Mouse (Mus musculus) heart, adult 11 months (tissue): Measurements from ENCODE around the gene Twf2.
A peak's percentile ranks its signal among the peaks of the same experiment; 100 is the strongest.

Experiments
- DNase-seq: peaks from one replicate; pipeline ENCODE4 v3.0.0; 2022

The Twf2 gene

DNA sequence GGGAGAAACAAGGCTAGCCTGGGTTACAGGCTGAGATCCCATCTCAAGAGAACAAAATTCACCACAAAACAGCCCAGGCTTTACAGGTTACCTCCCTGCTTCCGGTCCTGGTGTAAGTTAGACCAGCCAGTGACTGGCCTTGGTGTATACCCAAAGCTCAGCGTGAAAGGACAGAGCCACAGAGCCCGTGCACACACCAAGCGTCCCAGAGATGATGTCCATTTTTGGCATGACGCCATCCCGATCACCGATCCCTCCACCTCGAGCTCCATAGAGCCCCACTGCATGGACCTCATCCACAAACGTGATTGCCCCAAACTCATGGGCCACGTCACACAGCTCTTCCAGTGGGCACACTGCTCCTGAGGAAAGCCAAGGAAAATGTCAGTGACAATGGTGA lies 35.0 kb downstream of the Twf2 start:
- no peak for DNase-seq

DNA sequence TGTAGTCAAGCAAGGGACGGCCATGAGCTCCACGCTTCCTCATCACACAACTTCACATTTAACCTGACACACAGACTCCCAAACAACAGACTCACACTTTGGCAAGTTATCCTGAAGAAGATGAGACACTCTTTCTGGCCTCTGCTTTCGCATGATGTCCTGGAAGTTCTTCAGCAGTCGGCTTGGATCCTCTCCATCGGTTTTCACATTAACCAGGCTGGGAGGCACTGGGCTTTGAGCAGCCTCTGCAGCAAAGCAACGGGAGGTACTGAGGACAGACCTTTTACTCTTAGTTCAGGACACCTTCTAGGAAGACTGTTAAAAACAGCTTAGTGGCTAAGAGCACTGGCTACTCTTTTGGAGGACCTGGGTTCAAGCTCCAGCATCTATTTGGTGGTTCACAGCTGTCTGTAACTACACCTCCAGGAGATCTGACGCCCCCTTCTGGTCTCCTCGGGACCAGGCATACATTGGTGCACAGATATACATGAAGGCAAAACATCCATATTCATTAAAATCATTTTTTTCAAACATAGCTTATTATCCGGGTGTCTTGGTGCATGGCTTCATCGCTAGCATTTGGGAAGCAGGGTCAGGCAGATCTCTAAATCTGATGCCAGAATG lies 38.7 kb downstream of the Twf2 start:
- no peak for DNase-seq

DNA sequence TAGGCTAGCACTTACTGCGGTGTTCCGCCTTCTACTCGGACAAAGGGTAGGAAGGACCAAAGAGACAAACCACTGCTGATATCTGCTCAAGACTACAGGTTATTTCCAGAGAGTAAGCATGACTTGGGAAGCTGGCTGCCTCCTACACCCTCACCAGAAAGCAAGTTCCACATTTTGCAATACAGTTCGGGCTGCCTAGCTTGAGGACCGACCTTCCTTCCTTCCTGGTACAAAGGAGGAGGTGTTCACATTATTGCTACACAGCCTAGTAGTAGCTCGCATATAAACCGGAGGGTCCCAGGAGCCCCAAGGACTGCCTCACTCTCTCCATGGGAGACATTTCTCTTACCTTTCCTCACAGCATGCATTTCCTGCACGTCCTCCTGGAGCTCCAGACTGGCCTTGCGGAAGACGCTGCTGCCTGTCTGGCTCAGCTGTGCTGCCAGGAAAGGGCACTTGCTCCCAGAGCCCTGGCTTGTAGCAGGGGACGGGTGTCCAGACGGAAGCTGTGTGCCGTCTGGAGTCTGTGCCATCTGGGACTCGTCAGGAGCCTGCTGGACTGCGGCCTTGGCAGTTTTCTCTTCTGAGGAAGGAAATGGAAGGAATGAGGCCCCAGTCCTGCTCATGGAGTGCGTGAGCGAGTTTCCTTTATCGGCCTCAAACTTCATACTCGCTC lies 40.0 kb downstream of the Twf2 start:
- DNase-seq: peak; percentile 97

DNA sequence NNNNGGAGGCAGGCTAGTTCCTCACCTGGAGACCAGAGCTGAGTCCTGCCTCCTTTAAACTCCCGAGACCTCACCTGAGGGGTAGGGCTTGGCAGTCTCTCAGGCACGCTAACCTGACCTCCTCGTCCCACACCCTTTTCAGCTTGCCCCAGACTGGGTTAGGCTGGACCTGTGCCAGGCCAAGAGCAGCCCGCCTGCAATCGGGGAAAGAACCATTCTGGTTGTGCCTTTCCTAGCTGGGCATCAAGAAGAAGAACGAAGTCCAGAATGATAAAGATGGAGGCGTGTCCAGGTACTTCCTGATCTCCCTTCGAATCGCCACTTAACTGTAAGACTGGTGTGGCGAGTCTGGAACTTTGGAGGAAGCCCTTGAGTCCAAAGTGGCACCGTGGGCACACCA lies 46.6 kb downstream of the Twf2 start:
- no peak for DNase-seq

DNA sequence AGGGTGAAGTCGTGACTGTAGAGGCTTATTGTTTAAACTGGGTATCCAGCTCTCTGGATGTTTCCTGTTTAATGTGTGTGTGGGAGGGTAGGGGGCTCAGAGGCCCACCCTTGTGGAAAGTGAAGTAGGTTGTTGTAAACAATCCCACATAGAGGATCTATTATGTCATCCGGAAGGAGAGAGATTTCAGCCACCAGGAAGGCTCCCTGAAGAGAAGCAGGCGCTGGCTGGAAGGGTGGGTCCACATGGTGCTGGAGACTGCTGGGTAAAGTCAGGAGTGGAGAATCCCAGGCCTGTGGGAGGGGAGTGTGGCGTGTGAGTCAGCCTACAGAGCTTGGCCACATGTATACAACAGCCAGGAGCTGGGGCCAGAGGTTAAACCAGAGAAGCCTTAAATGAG lies 47.3 kb downstream of the Twf2 start:
- peak; percentile 96 for DNase-seq

DNA sequence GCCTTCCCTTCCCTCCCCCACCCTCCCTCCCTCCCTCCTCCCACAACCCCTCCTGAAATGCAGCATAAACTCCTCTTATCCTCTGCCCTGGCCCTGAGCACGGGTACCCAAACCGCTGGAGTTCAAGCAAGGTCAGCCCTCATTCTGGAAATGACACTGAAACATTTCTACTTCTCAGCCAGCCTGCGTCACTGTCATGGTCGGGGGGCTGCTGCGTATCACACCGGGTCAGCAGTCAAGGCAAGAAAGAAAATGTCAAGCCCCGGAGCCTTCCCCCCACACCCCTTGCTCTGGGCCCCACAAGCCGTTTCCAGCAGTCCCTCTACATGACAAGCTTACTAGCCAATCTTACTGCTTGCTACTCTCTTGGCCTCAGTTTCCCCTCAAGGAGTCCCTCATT lies 48.2 kb downstream of the Twf2 start:
- DNase-seq: no peak

DNA sequence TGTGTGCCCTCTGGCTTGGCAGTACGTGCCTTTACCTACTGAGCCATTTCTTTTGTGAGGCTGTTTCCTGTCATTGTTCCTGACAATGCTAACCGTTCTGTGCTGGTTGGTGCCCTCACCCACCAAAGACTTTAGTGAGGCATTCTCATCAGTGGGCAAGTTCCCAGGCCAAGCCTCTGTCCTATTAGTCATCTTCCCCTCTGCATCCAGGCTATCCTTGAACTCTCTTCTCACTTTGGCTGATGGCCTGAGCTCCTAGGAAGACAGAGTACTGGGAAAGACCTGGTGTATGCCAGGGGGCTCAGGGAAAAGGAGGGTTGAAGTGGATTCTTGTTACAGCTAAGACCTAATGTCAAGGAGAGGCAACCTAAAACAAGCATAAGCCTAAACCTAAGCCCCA lies 51.1 kb downstream of the Twf2 start:
- DNase-seq: no peak

DNA sequence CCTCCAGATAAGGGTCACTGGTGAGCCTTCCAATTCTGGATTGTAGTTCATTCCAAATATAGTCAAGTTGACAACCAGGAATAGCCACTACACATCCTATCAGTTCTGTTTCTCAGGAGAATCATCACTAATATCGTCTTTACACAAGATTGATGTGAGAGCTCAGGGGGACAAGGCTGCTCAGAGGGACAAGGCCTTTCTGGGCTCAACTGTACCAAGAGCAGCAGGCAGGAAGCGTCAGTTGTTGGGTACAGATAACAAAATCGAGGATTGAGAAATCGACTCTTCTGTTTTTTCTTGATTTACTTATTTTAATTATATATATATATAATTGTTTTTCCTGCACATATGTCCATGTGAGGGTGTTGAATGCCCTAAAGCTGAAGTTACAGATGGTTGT lies 55.5 kb downstream of the Twf2 start:
- DNase-seq: no peak

DNA sequence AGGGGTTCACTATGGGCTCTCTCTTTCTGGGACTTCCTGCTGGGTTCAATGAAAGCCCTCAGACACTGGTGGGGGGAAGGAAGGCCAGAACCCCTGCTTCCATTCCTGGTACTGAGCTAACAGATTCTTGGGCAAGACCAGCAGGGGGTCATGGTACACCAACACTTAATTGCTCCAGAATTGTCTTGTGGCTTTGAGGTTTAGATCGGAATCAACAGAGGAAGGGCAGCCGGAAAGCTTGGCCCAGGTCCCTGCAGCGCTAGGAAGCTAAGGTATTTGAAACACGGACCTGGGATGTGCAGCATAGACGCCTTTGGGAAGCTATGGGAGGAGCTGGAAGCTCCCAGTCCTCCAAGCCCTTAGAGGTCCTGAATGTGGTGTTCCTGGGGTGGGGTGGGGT lies 56.1 kb downstream of the Twf2 start:
- peak; percentile 78 for DNase-seq

DNA sequence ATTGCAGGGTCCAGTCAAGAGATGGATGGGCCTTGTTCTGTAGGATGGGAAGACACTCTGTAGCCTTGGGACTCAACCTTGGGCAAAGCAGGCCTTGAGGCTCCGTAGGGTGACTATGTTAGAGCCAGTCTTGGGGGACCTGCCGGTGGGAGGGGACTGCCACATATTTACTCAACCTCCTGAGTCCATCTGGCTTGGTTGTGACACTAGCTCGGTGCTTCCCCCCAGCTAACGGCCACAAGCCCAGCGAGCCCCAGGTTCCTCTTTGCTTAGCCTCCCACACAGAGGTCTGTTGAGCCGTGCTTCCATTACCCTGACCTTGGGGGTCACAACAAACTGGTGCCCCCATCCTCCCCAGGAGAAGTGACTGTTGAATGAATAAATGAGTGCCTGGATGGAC lies 58.1 kb downstream of the Twf2 start:
- no peak for DNase-seq

DNA sequence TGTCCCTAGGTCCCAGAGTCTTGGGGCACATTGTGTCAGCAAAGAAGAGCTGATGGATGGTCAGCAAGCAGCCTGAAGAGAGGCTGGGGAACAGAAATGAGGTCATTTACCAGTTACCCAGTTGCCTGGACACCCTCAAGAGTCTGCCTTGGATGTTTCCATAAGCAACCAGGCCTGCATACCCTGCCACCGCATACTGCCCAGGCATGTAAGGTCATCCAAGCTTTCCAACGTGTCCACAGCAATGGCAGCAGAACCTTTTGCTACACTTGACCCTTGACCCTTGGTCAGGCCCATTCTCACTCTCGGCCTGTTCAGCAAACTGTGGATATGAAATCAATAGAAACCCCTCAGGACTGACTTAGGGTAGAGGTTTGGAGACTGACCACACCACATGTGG lies 58.6 kb downstream of the Twf2 start:
- no peak for DNase-seq

DNA sequence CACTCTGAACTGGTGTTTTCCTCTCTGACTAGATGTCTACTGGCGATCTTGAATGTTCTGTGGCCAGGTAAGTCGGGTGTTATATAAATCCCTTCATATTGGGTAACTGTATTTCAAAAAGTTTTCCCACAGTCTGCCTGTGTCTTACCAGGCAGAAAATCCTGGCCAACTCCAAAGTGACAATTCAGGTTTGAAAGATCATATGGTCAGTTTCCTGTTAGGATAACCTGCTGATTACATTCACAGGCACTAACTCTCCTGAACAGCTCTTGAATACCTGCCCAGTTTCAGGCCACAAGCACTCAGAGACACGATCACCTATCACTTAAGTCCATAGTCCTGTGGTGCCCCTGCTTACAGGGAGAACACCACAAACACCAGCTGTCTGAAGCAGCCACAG lies 59.2 kb downstream of the Twf2 start:
- DNase-seq: no peak

DNA sequence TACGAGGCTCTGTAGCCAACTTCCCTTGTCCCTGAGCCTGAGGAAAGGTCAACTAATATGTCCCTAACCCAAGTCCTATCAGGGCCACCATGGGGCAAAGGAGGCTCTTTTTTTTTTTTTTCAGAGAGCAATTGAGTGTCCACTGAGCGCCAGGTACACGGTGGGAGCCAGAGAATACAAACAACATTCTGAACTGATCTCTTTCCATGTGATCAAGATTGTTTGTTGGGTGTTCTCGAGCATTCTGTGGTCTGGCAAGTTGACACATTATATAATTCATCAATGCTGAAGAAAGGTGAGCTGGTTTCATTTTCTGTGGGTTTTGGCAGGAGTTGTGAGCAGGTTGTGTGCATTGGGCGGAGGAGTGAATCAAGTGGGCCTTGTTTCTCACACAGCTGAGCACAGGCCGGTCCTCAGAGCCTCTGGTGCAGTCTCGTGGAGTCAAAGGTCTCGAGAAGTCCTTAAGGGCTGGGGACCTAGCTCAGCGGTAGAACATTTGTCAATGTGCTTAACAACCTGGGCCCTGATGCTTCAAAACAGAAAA lies 60.5 kb downstream of the Twf2 start:
- no peak for DNase-seq
